Mouse (Mus musculus) ES-E14 (cell line): Measurements from ENCODE around the gene Mettl21c.

ENCODE experiments used
- CHD2 ChIP-seq: IDR thresholded peaks from 2 replicates; pipeline ENCODE4 v1.6.1; 2014; ENCODE audit warnings: mild to moderate bottlenecking, low read depth, low read length, inconsistent platforms
- HCFC1 ChIP-seq: IDR thresholded peaks from 2 replicates; pipeline ENCODE4 v1.6.1; 2012; ENCODE audit warnings: low read length, inconsistent platforms, borderline replicate concordance; ENCODE audit not compliant: insufficient read depth
- MAFK ChIP-seq: IDR thresholded peaks from 2 replicates; pipeline ENCODE4 v1.6.1; 2014; ENCODE audit warnings: mild to moderate bottlenecking, low read depth, low read length, inconsistent platforms; ENCODE audit not compliant: insufficient read depth
- ZC3H11A ChIP-seq: IDR thresholded peaks from 2 replicates; pipeline ENCODE4 v1.6.1; 2012; ENCODE audit warnings: low read depth, mild to moderate bottlenecking, inconsistent platforms, low read length, borderline replicate concordance
- ZNF384 ChIP-seq: IDR thresholded peaks from 2 replicates; pipeline ENCODE4 v1.6.1; 2012; ENCODE audit warnings: low read depth, low read length, inconsistent platforms

GRCm38 (mm10) chr1:44041797-44042554, 22.1 kb upstream of the Mettl21c start:
- TF ChIP-seq MAFK (peak; percentile 19; the same call in 1 of the 2 replicates), HCFC1 (no peak), ZC3H11A (no peak), ZNF384 (no peak), CHD2 (no peak)
